Mouse (Mus musculus): ENCODE measurements around the gene Kcnj4. TPM values are rescaled to one million over a fixed set of nuclear protein-coding genes. Genes with fewer than 3 reads are reported as not detected.

Gene Kcnj4
- polyA plus RNA-seq, 1 experiment from 2014 or later = 0.10 TPM

Small RNA genes within 50 kb of the gene (microRNA-seq; reads per million reads assigned to microRNA genes)
- not detected for gene Gm44302

Other genes starting within 250 kb of the Kcnj4 start
- 2.6 and 3.1 TPM in 2 replicates for gene Baiap2l2, start 219.7 kb downstream of the Kcnj4 start, polyA plus RNA-seq (2015; fragmentation: Nextera tagmentation; extraction: Ambion mirVana)
- gene Pla2g6, start 176.9 kb downstream of the Kcnj4 start, polyA plus RNA-seq (2015; fragmentation: Nextera tagmentation; extraction: Ambion mirVana) = 29.2 and 37.1 TPM in 2 replicates
- gene Maff, start 158.6 kb downstream of the Kcnj4 start, polyA plus RNA-seq (2015; fragmentation: Nextera tagmentation; extraction: Ambion mirVana) = 0.80 and 1.0 TPM in 2 replicates
- gene Tmem184b, start 101.7 kb downstream of the Kcnj4 start, polyA plus RNA-seq (2015; fragmentation: Nextera tagmentation; extraction: Ambion mirVana) = 47.9 and 54.9 TPM in 2 replicates
- gene Csnk1e, start 49.7 kb downstream of the Kcnj4 start, polyA plus RNA-seq (2015; fragmentation: Nextera tagmentation; extraction: Ambion mirVana) = 284 and 297 TPM in 2 replicates
- 9.0 and 11.0 TPM in 2 replicates for gene Kdelr3, start 11.2 kb upstream of the Kcnj4 start, polyA plus RNA-seq (2015; fragmentation: Nextera tagmentation; extraction: Ambion mirVana)
- 57.8 and 63.3 TPM in 2 replicates for gene Ddx17, start 41.5 kb upstream of the Kcnj4 start, polyA plus RNA-seq (2015; fragmentation: Nextera tagmentation; extraction: Ambion mirVana)
- gene Dmc1, start 99.9 kb upstream of the Kcnj4 start, polyA plus RNA-seq (2015; fragmentation: Nextera tagmentation; extraction: Ambion mirVana) = 0.56 and 0.98 TPM in 2 replicates
- gene Fam227a, start 153.7 kb upstream of the Kcnj4 start, polyA plus RNA-seq (2015; fragmentation: Nextera tagmentation; extraction: Ambion mirVana) = 5.1 and 6.6 TPM in 2 replicates
- gene Cby1, start 154.0 kb upstream of the Kcnj4 start, polyA plus RNA-seq (2015; fragmentation: Nextera tagmentation; extraction: Ambion mirVana) = 92.1 and 99.6 TPM in 2 replicates
- 222 and 226 TPM in 2 replicates for gene Tomm22, start 165.6 kb upstream of the Kcnj4 start, polyA plus RNA-seq (2015; fragmentation: Nextera tagmentation; extraction: Ambion mirVana)
- gene Josd1, start 182.7 kb upstream of the Kcnj4 start, polyA plus RNA-seq (2015; fragmentation: Nextera tagmentation; extraction: Ambion mirVana) = 22.8 and 24.0 TPM in 2 replicates
- 53.7 and 57.4 TPM in 2 replicates for gene Gtpbp1, start 185.6 kb upstream of the Kcnj4 start, polyA plus RNA-seq (2015; fragmentation: Nextera tagmentation; extraction: Ambion mirVana)
- gene Sun2, start 237.3 kb upstream of the Kcnj4 start, polyA plus RNA-seq (2015; fragmentation: Nextera tagmentation; extraction: Ambion mirVana) = 7.6 and 9.3 TPM in 2 replicates